Mouse (Mus musculus) adipose tissue, adult 10 weeks (tissue): ENCODE data around the gene Cyp4a12b. TPM values are rescaled to one million over a fixed set of nuclear protein-coding genes. Genes with fewer than 3 reads are reported as not detected.

ENCODE experiments used
- polyA plus RNA-seq: library from polyadenylated mRNA; stranded (reverse); fragments of 350-450 nt; fragmentation: Illumina TruSeq; extraction: RNeasy Lipid Tissue Mini Kit (QIAGEN cat#74804); gene quantifications from one replicate; pipeline ENCODE4 v1.2.3, GENCODE M21; 2014; ENCODE audit warnings: low read depth, low replicate concordance

Cyp4a12b gene
- 0.16 TPM for polyA plus RNA-seq

GRCm38 (mm10) chr4:115411324-115411723 lies at the start of gene Cyp4a12b:
Cyp4a12b (plus strand) TSS chr4:115411624.

GRCm38 (mm10) chr4:115452304-115452703 lies 40.9 kb downstream of the Cyp4a12b start, which contains the start of gene Cyp4a30b:
Cyp4a30b (plus strand) TSS chr4:115452604.

Other genes starting within 250 kb of the Cyp4a12b start
- gene Cyp4a29, start 169.5 kb upstream of the Cyp4a12b start, polyA plus RNA-seq, result not detected
- 5.2 TPM for gene Cyp4a12a, start 112.6 kb upstream of the Cyp4a12b start, polyA plus RNA-seq
- gene Cyp4a30b, start 41.0 kb downstream of the Cyp4a12b start, polyA plus RNA-seq, result 1.5 TPM
- gene Cyp4a14, start 84.5 kb downstream of the Cyp4a12b start, polyA plus RNA-seq, result not detected
- gene Cyp4a10, start 106.6 kb downstream of the Cyp4a12b start, polyA plus RNA-seq, result not detected
- gene Cyp4a31, start 152.0 kb downstream of the Cyp4a12b start, polyA plus RNA-seq, result not detected
- gene Cyp4a32, start 189.3 kb downstream of the Cyp4a12b start, polyA plus RNA-seq, result not detected
- 36.2 TPM for gene Cyp4b1, start 236.1 kb downstream of the Cyp4a12b start, polyA plus RNA-seq